Mouse (Mus musculus) CD4-positive, CD25-positive, alpha-beta regulatory T cell (primary cell): Measurements from ENCODE around the gene Zfp362. TPM values are rescaled to one million over a fixed set of nuclear protein-coding genes. Genes with fewer than 3 reads are reported as not detected.

Experiments
- polyA plus RNA-seq: library from polyadenylated mRNA; unstranded; fragments of 100-300 nt; shearing (Covaris generic); gene quantifications from one replicate; pipeline ENCODE4 v1.2.1, GENCODE M21; 2017

Zfp362 gene
- polyA plus RNA-seq: 34.7 TPM

DNA sequence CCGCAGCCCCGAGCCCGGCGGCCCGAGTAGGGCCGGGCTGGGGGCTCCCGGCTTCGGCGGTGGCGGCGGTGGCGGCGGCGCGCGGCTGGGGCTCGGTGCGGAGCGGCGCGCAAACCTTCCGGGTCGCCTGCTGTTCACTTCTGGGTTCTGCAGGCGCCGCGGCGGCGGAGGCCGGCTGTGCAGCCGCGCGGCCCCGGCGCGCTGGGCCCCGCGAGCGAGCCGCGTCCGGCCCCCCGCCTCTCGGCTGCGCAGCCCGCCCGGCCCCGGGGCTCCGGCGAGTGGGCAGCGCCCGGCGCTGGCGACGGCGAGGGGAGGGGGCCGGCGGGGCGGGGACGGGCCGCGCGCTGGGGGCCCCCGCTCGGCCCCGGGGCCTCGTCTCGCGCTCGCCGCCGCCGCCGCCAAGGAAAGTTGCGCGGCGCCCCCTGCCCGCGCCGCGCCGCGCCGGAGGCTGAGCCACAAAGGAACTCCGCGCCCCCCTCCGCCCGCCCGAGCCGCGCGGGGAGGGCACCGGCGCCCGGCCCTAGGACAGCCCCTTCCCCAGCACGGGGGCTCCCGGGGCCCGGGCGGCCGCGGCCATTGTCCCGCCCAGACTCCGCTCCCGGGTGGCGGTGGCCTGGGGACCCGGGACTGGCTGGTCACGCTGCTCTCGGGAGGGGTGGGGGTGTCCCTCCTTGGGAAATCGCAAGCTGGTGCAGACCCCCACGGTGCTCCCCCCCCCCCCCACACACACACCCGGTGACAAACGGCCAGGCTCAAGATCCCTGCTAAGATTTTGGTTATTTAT is at the start of gene Zfp362:
Gene Zfp362, minus strand, starts transcription at position 3 of the 784 bp plus-strand sequence.

DNA sequence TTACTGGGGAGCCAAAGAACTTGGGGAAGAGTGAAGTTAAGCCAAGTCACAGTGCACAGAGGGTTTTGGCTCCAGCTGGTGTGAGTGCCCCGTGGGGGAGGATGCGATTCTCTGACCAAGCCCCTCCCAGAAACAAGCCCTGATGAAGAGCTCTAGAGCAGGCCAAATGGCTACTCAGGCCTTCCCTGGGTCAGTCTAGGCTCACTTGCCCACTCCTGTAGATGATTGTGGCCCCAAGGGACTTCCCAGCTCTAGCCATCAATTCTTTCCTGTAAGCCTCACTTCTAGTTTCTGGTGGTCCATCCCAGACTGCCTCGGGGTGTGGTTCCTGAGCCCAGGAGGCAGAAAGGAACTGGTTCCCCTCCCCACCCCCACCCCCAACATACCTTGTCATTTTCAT is 50.8 kb downstream of the Zfp362 start, which contains the start of gene A3galt2:
Gene A3galt2, plus strand, starts transcription at position 301 of the 400 bp plus-strand sequence.

Other genes starting within 250 kb of the Zfp362 start
- 11.1 TPM for gene Zscan20, start 195.9 kb downstream of the Zfp362 start, polyA plus RNA-seq
- 4.2 TPM for gene Tlr12, start 187.4 kb downstream of the Zfp362 start, polyA plus RNA-seq
- gene Phc2, start 151.3 kb downstream of the Zfp362 start, polyA plus RNA-seq: 131 TPM
- 0.13 TPM for gene A3galt2, start 50.7 kb downstream of the Zfp362 start, polyA plus RNA-seq
- 12.4 TPM for gene Trim62, start 77.5 kb upstream of the Zfp362 start, polyA plus RNA-seq
- gene Azin2, start 156.4 kb upstream of the Zfp362 start, polyA plus RNA-seq: 0.35 TPM
- 141 TPM for gene Ak2, start 185.9 kb upstream of the Zfp362 start, polyA plus RNA-seq